Mouse (Mus musculus) bone marrow macrophage, adult 2 months (primary cell): ENCODE measurements around the gene Clrn1. TPM values are rescaled to one million over a fixed set of nuclear protein-coding genes. Genes with fewer than 3 reads are reported as not detected.

Experiments
- H3K27ac ChIP-seq: 2 replicates; pipeline ENCODE4 v1.5.1; 2012; ENCODE audit warnings: low read depth, low read length; ENCODE audit not compliant: insufficient read depth
- H3K4me1 ChIP-seq: 2 replicates; pipeline ENCODE4 v1.6.1; 2012; ENCODE audit warnings: low read length; ENCODE audit not compliant: control insufficient read depth, insufficient read depth
- H3K4me3 ChIP-seq: 2 replicates; pipeline ENCODE4 v1.5.1; 2012; ENCODE audit warnings: mild to moderate bottlenecking, low read length, moderate library complexity; ENCODE audit not compliant: insufficient read depth
- CTCF ChIP-seq: IDR thresholded peaks from 2 replicates; pipeline ENCODE4 v1.5.1; 2012; ENCODE audit warnings: low read depth, mild to moderate bottlenecking, low read length, moderate library complexity
- POLR2A ChIP-seq: IDR thresholded peaks from 2 replicates; pipeline ENCODE4 v1.6.1; 2012; ENCODE audit warnings: mild to moderate bottlenecking, low read depth, low read length, borderline replicate concordance
- polyA plus RNA-seq: library from polyadenylated mRNA; stranded (reverse); fragments of >200 nt; gene quantifications from 2 replicates; pipeline ENCODE4 v1.2.4, GENCODE M21; 2012; ENCODE audit not compliant: missing spikeins, insufficient read depth, insufficient read length

Gene Clrn1
- polyA plus RNA-seq, 1 experiment: not detected

GRCm38 (mm10) chr3:58808636-58809035, 76.5 kb downstream of the Clrn1 start:
- no peak overlapping the region for H3K4me3 ChIP-seq
- no peak for TF ChIP-seq CTCF
- TF ChIP-seq POLR2A: no peak
- H3K27ac ChIP-seq: no peak overlapping the region
- no peaks in the 10 kb centered on the region for H3K4me1 ChIP-seq

- Histone ChIP-seq H3K4me3 (no peak overlapping the region), H3K27ac (no peak overlapping the region), H3K4me1 (no peaks in the 10 kb centered on the region)
- TF ChIP-seq POLR2A (no peak), CTCF (no peak)
These were observed 80.4 kb downstream of the Clrn1 start for GRCm38 (mm10) chr3:58804745-58805144.

GRCm38 (mm10) chr3:58798676-58799075, 86.5 kb downstream of the Clrn1 start:
- H3K27ac ChIP-seq: no peak overlapping the region
- H3K4me1 ChIP-seq: no peaks in the 10 kb centered on the region
- TF ChIP-seq POLR2A (no peak), CTCF (no peak)
- H3K4me3 ChIP-seq: no peak overlapping the region

GRCm38 (mm10) chr3:58798245-58798644, 86.9 kb downstream of the Clrn1 start:
- no peak for TF ChIP-seq CTCF
- Histone ChIP-seq H3K4me1 (no peaks in the 10 kb centered on the region), H3K4me3 (no peak overlapping the region), H3K27ac (no peak overlapping the region)

Other genes starting within 250 kb of the Clrn1 start
- gene Erich6, start 248.1 kb downstream of the Clrn1 start, polyA plus RNA-seq: not detected in 2 replicates
- 10.9 and 13.8 TPM in 2 replicates for gene Siah2, start 192.9 kb downstream of the Clrn1 start, polyA plus RNA-seq
- gene Mindy4b-ps, start 63.0 kb downstream of the Clrn1 start, polyA plus RNA-seq: not detected in 2 replicates
- 0.44 and 0.49 TPM in 2 replicates for gene Med12l, start 120.5 kb upstream of the Clrn1 start, polyA plus RNA-seq
- 0.98 and 1.1 TPM in 2 replicates for gene Gpr171, start 216.5 kb upstream of the Clrn1 start, polyA plus RNA-seq